ENCODE assay signal across 17 mouse cellular contexts in genomic region chr14:35884658-35885273, GRCm38 (mm10).
DNase-seq lines count a peak whose midpoint lies in the region; ATAC-seq and TF ChIP-seq lines count a peak whose summit lies in the region.
"Had no signal": no experiment of that assay in that cellular context is flagged by ENCODE, and none has a peak within 500 bp of the region (broad histone marks: within the 10 kb centered on the region; RNA-seq: fewer than 3 reads in every experiment).

No protein-coding gene starts in this region.

- WGBS in forebrain, embryonic 15.5 days, result 83% methylated on average over 6 of the region's 6 CpGs
- 88% methylated on average over 6 of the region's 6 CpGs for WGBS in forebrain, embryonic 12.5 days
- WGBS in heart, postnatal 0 days, result 15% methylated on average over 6 of the region's 6 CpGs
- 56% methylated on average over 6 of the region's 6 CpGs for WGBS in intestine, postnatal 0 days

- DNase-seq in heart, postnatal 0 days (ENCODE audit: low spot score), result peak; percentile 40
- no peak for DNase-seq in heart, adult 8-10 months (ENCODE audit: low spot score)
- DNase-seq in left cerebral cortex, postnatal 4 days, result peak; percentile 82
- DNase-seq in left cerebral cortex, adult 8-10 months (ENCODE audit: low spot score in 2 of 2), result no peak
- DNase-seq in heart, postnatal 4 days, result peak; percentile 46
- DNase-seq: adrenal gland, postnatal 10 days; cerebellum, adult 8-10 months; gastrocnemius, postnatal 36 days; kidney, adult 2 months; kidney, postnatal 14 days; layer of hippocampus, adult 9-11 months; lung, postnatal 14 days had no signal

- peak; percentile 67 for TF ChIP-seq EP300 in heart, postnatal 0 days (IDR thresholded peaks at IDR 0.05; ENCODE audit: low read depth)

- H3K4me3 ChIP-seq in forebrain, embryonic 15.5 days, result no peak overlapping the region
- H3K4me3 ChIP-seq in forebrain, embryonic 12.5 days (replicated peaks), result no peak overlapping the region
- no peak overlapping the region for H3K4me3 ChIP-seq in heart, postnatal 0 days (ENCODE audit: low read depth, low read length)
- H3K4me3 ChIP-seq in intestine, postnatal 0 days (ENCODE audit: low read depth, low read length), result no peak overlapping the region
- H3K4me3 ChIP-seq: embryonic facial prominence, embryonic 15.5 days; limb, embryonic 15.5 days had no signal

- intact Hi-C loops in left cerebral cortex, postnatal 4 days (cut with DNase I), result no loop called here

- H3K9ac ChIP-seq in forebrain, embryonic 15.5 days (replicated peaks), result no peak overlapping the region
- H3K9ac ChIP-seq in forebrain, embryonic 12.5 days, result no peak overlapping the region
- no peak overlapping the region for H3K9ac ChIP-seq in heart, postnatal 0 days (replicated peaks; ENCODE audit: low read depth, low read length)
- H3K9ac ChIP-seq in intestine, postnatal 0 days (ENCODE audit: low read depth, low read length), result no peak overlapping the region
- H3K9ac ChIP-seq: embryonic facial prominence, embryonic 15.5 days; limb, embryonic 15.5 days had no signal

- no peak overlapping the region for H3K4me2 ChIP-seq in forebrain, embryonic 15.5 days (replicated peaks)
- H3K4me2 ChIP-seq in forebrain, embryonic 12.5 days, result no peak overlapping the region
- no peak overlapping the region for H3K4me2 ChIP-seq in heart, postnatal 0 days (ENCODE audit: low read depth, low read length)
- no peak overlapping the region for H3K4me2 ChIP-seq in intestine, postnatal 0 days (replicated peaks; ENCODE audit: low read depth)
- H3K4me2 ChIP-seq: embryonic facial prominence, embryonic 15.5 days; limb, embryonic 15.5 days had no signal

- ATAC-seq in forebrain, embryonic 15.5 days (replicated peaks), result 0 out of 2 replicates have a peak, but pooled peaks have one; percentile 26
- ATAC-seq in forebrain, embryonic 12.5 days (ENCODE audit: low FRiP score), result no peak
- peak; percentile 49 for ATAC-seq in heart, postnatal 0 days (ENCODE audit: insufficient read depth, low read depth)
- no peak for ATAC-seq in intestine, postnatal 0 days

- no peaks in the 10 kb centered on the region for H3K9me3 ChIP-seq in forebrain, embryonic 15.5 days
- no peaks in the 10 kb centered on the region for H3K9me3 ChIP-seq in forebrain, embryonic 12.5 days
- H3K9me3 ChIP-seq in heart, postnatal 0 days (replicated peaks; ENCODE audit: control insufficient read depth, low read length), result no peaks in the 10 kb centered on the region
- H3K9me3 ChIP-seq in intestine, postnatal 0 days (ENCODE audit: control insufficient read depth), result no peaks in the 10 kb centered on the region
- H3K9me3 ChIP-seq: embryonic facial prominence, embryonic 15.5 days; limb, embryonic 15.5 days had no signal

- no peaks in the 10 kb centered on the region for H3K27me3 ChIP-seq in forebrain, embryonic 15.5 days
- H3K27me3 ChIP-seq in forebrain, embryonic 12.5 days, result no peaks in the 10 kb centered on the region
- H3K27me3 ChIP-seq in heart, postnatal 0 days (ENCODE audit: control insufficient read depth, insufficient read depth, low read length), result no peaks in the 10 kb centered on the region
- H3K27me3 ChIP-seq in intestine, postnatal 0 days (replicated peaks; ENCODE audit: control insufficient read depth, insufficient read depth, low read length), result no peaks in the 10 kb centered on the region
- H3K27me3 ChIP-seq: embryonic facial prominence, embryonic 15.5 days; limb, embryonic 15.5 days had no signal

- no peak for TF ChIP-seq CTCF in heart, postnatal 0 days (IDR thresholded peaks at IDR 0.05; ENCODE audit: low read depth)
- no peak for TF ChIP-seq CTCF in intestine, postnatal 0 days (IDR thresholded peaks at IDR 0.05; ENCODE audit: low read depth)

- no peaks in the 10 kb centered on the region for H3K36me3 ChIP-seq in forebrain, embryonic 15.5 days
- no peaks in the 10 kb centered on the region for H3K36me3 ChIP-seq in forebrain, embryonic 12.5 days (replicated peaks)
- no peaks in the 10 kb centered on the region for H3K36me3 ChIP-seq in heart, postnatal 0 days (replicated peaks; ENCODE audit: control insufficient read depth, insufficient read depth, low read length)
- no peaks in the 10 kb centered on the region for H3K36me3 ChIP-seq in intestine, postnatal 0 days (ENCODE audit: control insufficient read depth, insufficient read depth)
- H3K36me3 ChIP-seq: embryonic facial prominence, embryonic 15.5 days; limb, embryonic 15.5 days had no signal

- no peak overlapping the region for H3K27ac ChIP-seq in forebrain, embryonic 15.5 days (replicated peaks)
- no peak overlapping the region for H3K27ac ChIP-seq in forebrain, embryonic 12.5 days
- H3K27ac ChIP-seq in heart, postnatal 0 days (ENCODE audit: low read depth), result 0 out of 2 replicates have a peak overlapping the region, but pooled peaks have one; percentile 7
- H3K27ac ChIP-seq in intestine, postnatal 0 days (ENCODE audit: low read depth, low read length), result no peak overlapping the region
- H3K27ac ChIP-seq: embryonic facial prominence, embryonic 15.5 days; limb, embryonic 15.5 days had no signal

- H3K4me1 ChIP-seq in forebrain, embryonic 15.5 days, result no peaks in the 10 kb centered on the region
- H3K4me1 ChIP-seq in forebrain, embryonic 12.5 days, result no peaks in the 10 kb centered on the region
- H3K4me1 ChIP-seq in heart, postnatal 0 days (ENCODE audit: control insufficient read depth, insufficient read depth), result peaks cover 12% of the 10 kb centered on the region
- no peaks in the 10 kb centered on the region for H3K4me1 ChIP-seq in intestine, postnatal 0 days (replicated peaks; ENCODE audit: control insufficient read depth, insufficient read depth, low read length)
- H3K4me1 ChIP-seq: embryonic facial prominence, embryonic 15.5 days; limb, embryonic 15.5 days had no signal

Comparison
In these comparisons a context has a peak if more than half of its experiments do, and no peak if none do; other contexts are left out.
1. ATAC-seq: peak in forebrain, embryonic 15.5 days (single experiment) and heart, postnatal 0 days (single experiment); none in forebrain, embryonic 12.5 days (single experiment) and intestine, postnatal 0 days (single experiment).
2. DNase-seq: peak in heart, postnatal 0 days (single experiment), left cerebral cortex, postnatal 4 days (single experiment) and heart, postnatal 4 days (single experiment); none in heart, adult 8-10 months (single experiment) and left cerebral cortex, adult 8-10 months (0 of 2).